Mouse (Mus musculus) MEL (cell line): ENCODE results near the gene Klhl3. TPM values are rescaled to one million over a fixed set of nuclear protein-coding genes. Genes with fewer than 3 reads are reported as not detected.

Experiments used
- DNase-seq: peaks from one replicate; pipeline ENCODE4 v3.0.0; 2011; ENCODE audit warnings: low read depth, low spot score
- H3K27ac ChIP-seq: 2 replicates; pipeline ENCODE4 v1.5.1; 2012; ENCODE audit warnings: low read depth, mild to moderate bottlenecking, control low read depth, low read length, moderate library complexity; ENCODE audit not compliant: control insufficient read depth
- H3K27me3 ChIP-seq, 2 experiments: fragments of 150-350 bp in 1 of 2; sonication (generic) in 1 of 2; 2 replicates each; pipeline ENCODE4 v1.6.1; 2012; ENCODE audit warnings: low read length in 2 of 2, mild to moderate bottlenecking in 2 of 2, improper control_type of control experiment in 1 of 2, moderate library complexity in 1 of 2; ENCODE audit not compliant: insufficient read depth in 2 of 2, control insufficient read depth in 1 of 2
- H3K36me3 ChIP-seq, 2 experiments: 2 replicates each; pipeline ENCODE4 v1.6.1; 2012 to 2014; ENCODE audit warnings: low read length in 2 of 2, improper control_type of control experiment in 1 of 2, inconsistent platforms in 1 of 2, mild to moderate bottlenecking in 1 of 2; ENCODE audit not compliant: insufficient read depth in 2 of 2, control insufficient read depth in 1 of 2
- H3K4me1 ChIP-seq, 2 experiments: fragments of 150-350 bp in 1 of 2; sonication (generic) in 1 of 2; 2 replicates each; pipeline ENCODE4 v1.6.1; 2012; ENCODE audit warnings: low read length in 2 of 2, improper control_type of control experiment in 1 of 2, mild to moderate bottlenecking in 1 of 2; ENCODE audit not compliant: insufficient read depth in 2 of 2, control insufficient read depth in 1 of 2
- H3K4me3 ChIP-seq, 2 experiments: fragments of 150-350 bp in 1 of 2; sonication (generic) in 1 of 2; 2 replicates each; pipeline ENCODE4 v1.5.1; 2012; ENCODE audit warnings: low read depth in 2 of 2, low read length in 2 of 2, mild to moderate bottlenecking in 2 of 2, moderate library complexity in 2 of 2, control low read depth in 1 of 2, improper control_type of control experiment in 1 of 2; ENCODE audit not compliant: control insufficient read depth in 1 of 2, insufficient read depth in 1 of 2
- H3K79me2 ChIP-seq: 2 replicates; pipeline ENCODE4 v1.6.1; 2012; ENCODE audit warnings: mild to moderate bottlenecking, low read length, moderate library complexity; ENCODE audit not compliant: control insufficient read depth, poor library complexity, insufficient read depth
- H3K9ac ChIP-seq: 2 replicates; pipeline ENCODE4 v1.6.1; 2012; ENCODE audit warnings: low read depth, mild to moderate bottlenecking, control low read depth, low read length, moderate library complexity; ENCODE audit not compliant: control insufficient read depth, poor library complexity, severe bottlenecking
- H3K9me3 ChIP-seq: fragments of 150-350 bp; sonication (generic); replicated peaks from 2 replicates; pipeline ENCODE4 v1.6.1; 2012; ENCODE audit warnings: mild to moderate bottlenecking, low read length, improper control_type of control experiment, moderate library complexity; ENCODE audit not compliant: insufficient read depth
- CTCF ChIP-seq, 3 experiments: IDR thresholded peaks in 2 of 3; conservative IDR thresholded peaks in 1 of 3; 2 replicates each; pipeline ENCODE4 v1.5.1; 2011 to 2012; ENCODE audit warnings: low read length in 3 of 3, low read depth in 2 of 3, mild to moderate bottlenecking in 2 of 3, improper control_type of control experiment in 1 of 3, inconsistent platforms in 1 of 3, mixed read lengths in 1 of 3, moderate library complexity in 1 of 3; ENCODE audit not compliant: control insufficient read depth in 1 of 3, insufficient read depth in 1 of 3, poor library complexity in 1 of 3, severe bottlenecking in 1 of 3
- ELF1 ChIP-seq: IDR thresholded peaks from 2 replicates; pipeline ENCODE4 v1.6.1; 2014; ENCODE audit warnings: low read depth, mild to moderate bottlenecking, inconsistent platforms, low read length, improper control_type of control experiment, moderate library complexity
- EP300 ChIP-seq, 2 experiments: IDR thresholded peaks; 2 replicates each; pipeline ENCODE4 v1.6.1; 2011; ENCODE audit warnings: improper control_type of control experiment in 2 of 2, low read length in 2 of 2, low read depth in 1 of 2, mild to moderate bottlenecking in 1 of 2
- GATA1 ChIP-seq: IDR thresholded peaks from 2 replicates; pipeline ENCODE4 v1.6.1; 2011; ENCODE audit warnings: low read depth, low read length, improper control_type of control experiment
- HCFC1 ChIP-seq: IDR thresholded peaks from 2 replicates; pipeline ENCODE4 v1.6.1; 2012; ENCODE audit warnings: low read depth, mild to moderate bottlenecking, inconsistent platforms, low read length, improper control_type of control experiment, moderate library complexity
- MAZ ChIP-seq: IDR thresholded peaks from 2 replicates; pipeline ENCODE4 v1.6.1; 2012; ENCODE audit warnings: low read depth, mild to moderate bottlenecking, inconsistent platforms, low read length, improper control_type of control experiment
- MEF2A ChIP-seq: IDR thresholded peaks from 2 replicates; pipeline ENCODE4 v1.6.1; 2014; ENCODE audit warnings: low read depth, mild to moderate bottlenecking, inconsistent platforms, low read length, improper control_type of control experiment; ENCODE audit not compliant: poor library complexity, insufficient replicate concordance, severe bottlenecking; ENCODE audit errors: extremely low read depth
- MXI1 ChIP-seq: IDR thresholded peaks from 2 replicates; pipeline ENCODE4 v1.6.1; 2011; ENCODE audit warnings: mild to moderate bottlenecking, low read depth, low read length, improper control_type of control experiment
- MYC ChIP-seq: IDR thresholded peaks from 2 replicates; pipeline ENCODE4 v1.6.1; 2011; ENCODE audit warnings: low read depth, mild to moderate bottlenecking, low read length, improper control_type of control experiment, moderate library complexity
- POLR2AphosphoS2 ChIP-seq: IDR thresholded peaks from 2 replicates; pipeline ENCODE4 v1.6.1; 2011; ENCODE audit warnings: low read length, improper control_type of control experiment
- POLR2AphosphoS5 ChIP-seq: IDR thresholded peaks from 2 replicates; pipeline ENCODE4 v1.6.1; 2012; ENCODE audit warnings: low read depth, borderline replicate concordance, mild to moderate bottlenecking, inconsistent platforms, low read length, moderate library complexity, mixed read lengths
- RAD21 ChIP-seq: IDR thresholded peaks from 2 replicates; pipeline ENCODE4 v1.6.1; 2011; ENCODE audit warnings: mild to moderate bottlenecking, low read depth, low read length, improper control_type of control experiment
- TBP ChIP-seq: IDR thresholded peaks from 2 replicates; pipeline ENCODE4 v1.8.0; 2011; ENCODE audit warnings: low read depth, low read length, improper control_type of control experiment
- TCF12 ChIP-seq: IDR thresholded peaks from 2 replicates; pipeline ENCODE4 v1.6.1; 2014; ENCODE audit warnings: low read depth, mild to moderate bottlenecking, inconsistent platforms, low read length, improper control_type of control experiment, moderate library complexity
- USF1 ChIP-seq: IDR thresholded peaks from 2 replicates; pipeline ENCODE4 v1.6.1; 2014; ENCODE audit warnings: low read depth, mild to moderate bottlenecking, inconsistent platforms, low read length, improper control_type of control experiment, moderate library complexity
- ZKSCAN1 ChIP-seq: IDR thresholded peaks from 2 replicates; pipeline ENCODE4 v1.6.1; 2012; ENCODE audit warnings: low read depth, mild to moderate bottlenecking, inconsistent platforms, low read length, improper control_type of control experiment, moderate library complexity
- polyA plus RNA-seq, 2 experiments: library from polyadenylated mRNA; stranded (reverse) in 1 of 2; unstranded in 1 of 2; fragments of >175 nt in 1 of 2; fragments of >200 nt in 1 of 2; gene quantifications; 2 replicates each; pipeline versions ENCODE4 v1.2.1 to v1.2.4; 2012; ENCODE audit warnings: low replicate concordance in 2 of 2, low read depth in 1 of 2; ENCODE audit not compliant: insufficient read length in 2 of 2, insufficient read depth in 1 of 2, missing spikeins in 1 of 2
- total RNA-seq: library from RNA; depleted of rRNA; stranded (reverse); fragments of 300-350 nt; gene quantifications from 2 replicates; pipeline ENCODE4 v1.2.3, GENCODE M21; 2012

Klhl3 gene
- total and polyA plus RNA-seq, 3 experiments = 0.01 TPM; not detected in 2

DNA sequence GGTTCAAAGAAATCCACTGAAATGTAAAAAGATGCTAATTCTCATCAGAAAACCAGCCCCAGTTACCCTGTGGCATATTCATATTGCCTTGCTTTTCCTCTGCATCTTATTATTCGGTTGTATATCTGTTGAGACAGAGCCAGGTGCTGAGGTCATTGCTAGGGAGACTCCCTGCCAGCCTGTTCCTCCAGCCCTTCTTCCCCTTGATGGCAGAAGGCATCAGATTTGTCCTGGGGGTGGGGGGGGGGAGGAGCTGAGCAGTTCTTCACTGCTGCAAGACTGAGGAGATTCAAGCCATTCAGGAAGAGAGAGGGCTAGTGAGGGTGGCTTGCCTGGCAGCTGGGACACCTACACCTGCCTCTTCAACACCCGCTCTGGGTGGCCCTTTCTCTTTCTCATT lies 101.9 kb downstream of the Klhl3 start:
- Histone ChIP-seq H3K36me3 (no peaks in the 10 kb centered on the region), H3K4me3 (no peak overlapping the region), H3K9ac (no peak overlapping the region), H3K27ac (no peak overlapping the region), H3K4me1 (no peaks in the 10 kb centered on the region), H3K9me3 (no peaks in the 10 kb centered on the region), H3K27me3 (no peaks in the 10 kb centered on the region), H3K79me2 (no peaks in the 10 kb centered on the region)
- no peak for TF ChIP-seq MXI1
- no peak for TF ChIP-seq USF1
- no peak for TF ChIP-seq ELF1
- no peak for TF ChIP-seq ZKSCAN1
- no peak for TF ChIP-seq POLR2AphosphoS5
- no peak for TF ChIP-seq RAD21
- TF ChIP-seq TCF12 = no peak
- no peak for TF ChIP-seq MEF2A
- TF ChIP-seq EP300 (IDR thresholded peaks at IDR 0.05; ENCODE audit: low read depth in 1 of 2, low read length in 2 of 2) = no peak
- no peak for TF ChIP-seq CTCF (IDR thresholded peaks at IDR 0.05 in 2 of 3, conservative IDR thresholded peaks at IDR 0.05 in 1 of 3; ENCODE audit: control insufficient read depth in 1 of 3, insufficient read depth in 1 of 3, low read depth in 2 of 3, low read length in 3 of 3, poor library complexity in 1 of 3, severe bottlenecking in 1 of 3)
- TF ChIP-seq MYC = no peak
- no peak for TF ChIP-seq GATA1
- no peak for TF ChIP-seq MAZ
- no peak for DNase-seq

GRCm38 (mm10) chr13:58010416-58010815 lies 103.0 kb downstream of the Klhl3 start:
- TF ChIP-seq TBP (no peak), POLR2AphosphoS2 (no peak)
- TF ChIP-seq, all 39 proteins: peak for 0
- no peaks in the 10 kb centered on the region for H3K36me3 ChIP-seq

GRCm38 (mm10) chr13:58009275-58009674 lies 104.1 kb downstream of the Klhl3 start:
- Histone ChIP-seq H3K9me3 (no peaks in the 10 kb centered on the region), H3K4me3 (no peak overlapping the region), H3K79me2 (no peaks in the 10 kb centered on the region), H3K36me3 (no peaks in the 10 kb centered on the region), H3K27me3 (no peaks in the 10 kb centered on the region), H3K9ac (no peak overlapping the region), H3K4me1 (no peaks in the 10 kb centered on the region), H3K27ac (no peak overlapping the region)
- TF ChIP-seq POLR2AphosphoS2 (no peak), HCFC1 (no peak)
- DNase-seq = no peak

More at GRCm38 (mm10) chr13:58010416-58010815, 103.0 kb downstream of the Klhl3 start:
- H3K27ac ChIP-seq = no peak overlapping the region
- no peaks in the 10 kb centered on the region for H3K4me1 ChIP-seq
- H3K9ac ChIP-seq = no peak overlapping the region
- no peak overlapping the region for H3K4me3 ChIP-seq
- no peaks in the 10 kb centered on the region for H3K9me3 ChIP-seq
- no peaks in the 10 kb centered on the region for H3K27me3 ChIP-seq
- DNase-seq = no peak
- no peaks in the 10 kb centered on the region for H3K79me2 ChIP-seq
